Mouse (Mus musculus) heart, embryonic 16.5 days (tissue): Measurements from ENCODE around the gene Cnpy1. TPM values are rescaled to one million over a fixed set of nuclear protein-coding genes. Genes with fewer than 3 reads are reported as not detected.

ENCODE experiments used
- ATAC-seq: fragments of 200-750 bp; cut with Nextera tagmentation; replicated peaks from 2 replicates; pipeline ENCODE4 v1.8.0; 2017; ENCODE audit warnings: moderate number of reproducible peaks; ENCODE audit not compliant: insufficient read depth, low FRiP score; ENCODE audit errors: extremely low read depth
- H3K27ac ChIP-seq: fragments of 300-500 bp; sonication (generic); 2 replicates; pipeline ENCODE4 v1.5.1; 2014; ENCODE audit warnings: mild to moderate bottlenecking, low read length, control low read depth, moderate library complexity
- H3K27me3 ChIP-seq: fragments of 300-500 bp; sonication (generic); 2 replicates; pipeline ENCODE4 v1.6.1; 2014; ENCODE audit warnings: low read length, mixed read lengths; ENCODE audit not compliant: control insufficient read depth, insufficient read depth
- H3K36me3 ChIP-seq: fragments of 300-500 bp; sonication (generic); 2 replicates; pipeline ENCODE4 v1.6.1; 2014; ENCODE audit not compliant: control insufficient read depth, insufficient read depth
- H3K4me1 ChIP-seq: fragments of 300-500 bp; sonication (generic); 2 replicates; pipeline ENCODE4 v1.6.1; 2014; ENCODE audit warnings: low read length, mixed read lengths; ENCODE audit not compliant: control insufficient read depth, insufficient read depth
- H3K4me2 ChIP-seq: fragments of 300-500 bp; sonication (generic); 2 replicates; pipeline ENCODE4 v1.6.1; 2014; ENCODE audit warnings: low read depth, mild to moderate bottlenecking, control low read depth, low read length
- H3K4me3 ChIP-seq: fragments of 300-500 bp; sonication (generic); 2 replicates; pipeline ENCODE4 v1.5.1; 2014; ENCODE audit warnings: mild to moderate bottlenecking, control low read depth, low read length
- H3K9ac ChIP-seq: fragments of 300-500 bp; sonication (generic); 2 replicates; pipeline ENCODE4 v1.6.1; 2014; ENCODE audit warnings: low read length, control low read depth
- H3K9me3 ChIP-seq: fragments of 300-500 bp; sonication (generic); replicated peaks from 2 replicates; pipeline ENCODE4 v1.6.1; 2016; ENCODE audit warnings: low read length; ENCODE audit not compliant: control insufficient read depth
- WGBS: fragments of 180-500 bp; shearing (Covaris S2); extraction: QIAGEN DNeasy Blood & Tissue Kit; methylation state at CpG from one replicate; pipeline ENCODE4 v1.1.7; 2014; 5-methylcytosine and 5-hydroxymethylcytosine counted together
- polyA plus RNA-seq: library from polyadenylated mRNA; unstranded; fragments of >200 nt; fragmentation: Nextera tagmentation; extraction: Ambion mirVana; gene quantifications from 2 replicates; pipeline ENCODE4 v1.2.1, GENCODE M21; 2015

Cnpy1 gene
- polyA plus RNA-seq, 1 experiment from 2014 or later = not detected

DNA sequence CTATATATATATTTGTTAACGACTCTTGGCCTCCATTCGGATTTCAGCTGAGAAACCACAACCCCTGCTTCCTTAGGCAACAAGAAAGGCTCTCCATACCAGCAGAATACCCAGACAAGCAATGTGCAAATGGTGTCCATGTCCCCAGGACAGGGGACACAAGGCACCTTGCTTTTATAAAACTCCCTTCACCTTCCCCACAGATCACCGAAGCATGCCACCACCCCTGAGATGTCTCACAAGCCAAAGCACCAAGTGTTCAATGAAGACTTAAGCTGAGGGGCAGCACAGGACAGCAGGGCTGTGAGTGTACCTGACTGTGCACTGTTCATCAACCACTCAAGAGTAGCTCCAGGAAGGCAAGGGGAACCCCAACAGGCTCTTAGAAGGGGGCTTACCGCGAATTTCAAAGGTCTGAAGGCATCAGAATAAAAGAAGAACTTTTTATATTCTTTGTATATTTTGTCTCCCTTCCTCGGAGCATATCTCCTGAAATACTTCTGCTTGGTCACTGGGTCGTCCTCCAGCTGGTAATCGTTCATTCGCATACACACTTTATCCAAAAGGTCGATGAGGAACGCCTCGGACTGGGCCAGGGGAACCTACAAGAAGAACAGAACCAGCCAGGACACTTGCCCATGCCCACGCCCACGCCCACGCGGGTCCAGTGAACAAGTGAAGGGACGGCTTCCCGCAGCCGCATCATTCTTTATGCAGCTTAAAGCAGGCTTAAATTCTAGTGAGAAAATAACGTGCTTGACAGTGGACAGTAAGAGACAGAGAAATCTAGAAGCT, 36.7 kb downstream of the Cnpy1 start:
- no peak for ATAC-seq
- peaks cover 2% of the 10 kb centered on the region; the same call in 1 of the 2 replicates for H3K4me1 ChIP-seq
- no peaks in the 10 kb centered on the region for H3K9me3 ChIP-seq
- peaks cover 73% of the 10 kb centered on the region for H3K27me3 ChIP-seq
- H3K27ac ChIP-seq = no peak overlapping the region
- no peak overlapping the region for H3K4me2 ChIP-seq
- H3K36me3 ChIP-seq = no peaks in the 10 kb centered on the region
- 12% methylated on average over 20 of the region's 20 CpGs for WGBS
- H3K4me3 ChIP-seq = no peak overlapping the region
- no peak overlapping the region for H3K9ac ChIP-seq

- no peak for ATAC-seq
- 71% methylated on average over 4 of the region's 4 CpGs for WGBS
- Histone ChIP-seq H3K27me3 (peaks cover 74% of the 10 kb centered on the region), H3K36me3 (no peaks in the 10 kb centered on the region), H3K9me3 (no peaks in the 10 kb centered on the region), H3K9ac (no peak overlapping the region), H3K4me1 (peaks cover 2% of the 10 kb centered on the region; the same call in 1 of the 2 replicates), H3K4me3 (no peak overlapping the region), H3K4me2 (no peak overlapping the region), H3K27ac (no peak overlapping the region)
Observed at GRCm38 (mm10) chr5:28207043-28207442, 38.6 kb downstream of the Cnpy1 start.

- Histone ChIP-seq H3K9me3 (no peaks in the 10 kb centered on the region), H3K4me1 (peaks cover 2% of the 10 kb centered on the region; the same call in 1 of the 2 replicates), H3K4me2 (no peak overlapping the region), H3K27me3 (peaks cover 76% of the 10 kb centered on the region), H3K4me3 (no peak overlapping the region), H3K36me3 (no peaks in the 10 kb centered on the region), H3K9ac (no peak overlapping the region), H3K27ac (no peak overlapping the region)
- 18% methylated on average over 4 of the region's 4 CpGs for WGBS
- no peak for ATAC-seq
Observed at GRCm38 (mm10) chr5:28206448-28206847, 39.2 kb downstream of the Cnpy1 start.

- Histone ChIP-seq H3K4me2 (no peak overlapping the region), H3K4me1 (peaks cover 1% of the 10 kb centered on the region; the same call in 1 of the 2 replicates), H3K9me3 (no peaks in the 10 kb centered on the region), H3K27ac (no peak overlapping the region), H3K9ac (no peak overlapping the region), H3K36me3 (no peaks in the 10 kb centered on the region), H3K27me3 (peaks cover 70% of the 10 kb centered on the region), H3K4me3 (no peak overlapping the region)
- no peak for ATAC-seq
- WGBS = 47% methylated on average over 2 of the region's 2 CpGs
Observed at GRCm38 (mm10) chr5:28204678-28205077, 40.9 kb downstream of the Cnpy1 start.

- ATAC-seq = no peak
- H3K4me3 ChIP-seq = no peak overlapping the region
- H3K36me3 ChIP-seq = no peaks in the 10 kb centered on the region
- H3K27me3 ChIP-seq = peaks cover 61% of the 10 kb centered on the region
- no peak overlapping the region for H3K9ac ChIP-seq
- no peaks in the 10 kb centered on the region for H3K9me3 ChIP-seq
- 52% methylated on average over 6 of the region's 6 CpGs for WGBS
- H3K27ac ChIP-seq = no peak overlapping the region
- no peak overlapping the region for H3K4me2 ChIP-seq
- no peaks in the 10 kb centered on the region for H3K4me1 ChIP-seq
Observed at GRCm38 (mm10) chr5:28203086-28203485, 42.5 kb downstream of the Cnpy1 start.

DNA sequence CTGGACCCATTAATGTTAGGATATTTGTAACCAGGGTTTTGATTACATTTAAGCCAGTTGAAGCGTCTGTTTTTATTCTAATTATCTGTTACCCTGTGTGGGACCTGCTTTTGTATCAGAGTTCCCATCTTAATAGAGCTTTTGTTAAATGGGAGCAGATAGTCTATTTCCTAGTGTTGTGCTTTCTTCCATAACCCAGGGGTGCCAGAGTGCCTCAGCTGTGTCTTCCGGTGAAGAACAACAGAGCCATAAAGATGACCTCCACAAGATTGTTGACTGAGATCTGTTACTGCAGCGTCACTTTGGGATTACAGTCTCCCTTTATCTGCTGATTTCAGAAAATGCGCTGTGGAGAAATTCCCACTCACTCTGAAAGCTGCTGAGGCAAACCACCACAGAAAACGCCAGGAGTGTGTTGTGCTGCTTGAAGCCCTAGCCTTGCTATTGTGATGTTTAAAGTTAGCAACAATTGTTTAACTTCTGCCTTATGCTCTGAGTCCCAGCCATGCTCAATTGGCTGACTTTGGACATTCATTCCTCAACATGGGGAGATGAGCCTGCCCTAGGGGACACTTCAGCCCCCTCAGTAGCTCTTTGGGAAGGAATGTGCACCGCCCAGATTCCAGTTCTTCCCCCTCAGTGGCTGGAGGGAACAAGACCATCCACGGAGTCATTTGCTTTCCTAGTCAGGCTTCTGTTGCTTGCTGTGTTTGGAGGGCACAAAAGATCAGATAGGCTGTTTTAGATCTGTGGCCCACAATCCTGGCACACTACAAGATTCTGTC, 46.3 kb downstream of the Cnpy1 start:
- Histone ChIP-seq H3K4me1 (no peaks in the 10 kb centered on the region), H3K9me3 (no peaks in the 10 kb centered on the region), H3K4me3 (no peak overlapping the region), H3K36me3 (no peaks in the 10 kb centered on the region), H3K4me2 (no peak overlapping the region), H3K27me3 (peaks cover 35% of the 10 kb centered on the region), H3K27ac (no peak overlapping the region), H3K9ac (no peak overlapping the region)
- 38% methylated on average over 7 of the region's 7 CpGs for WGBS
- no peak for ATAC-seq

- H3K27ac ChIP-seq = no peak overlapping the region
- WGBS = 49% methylated on average over 2 of the region's 2 CpGs
- H3K36me3 ChIP-seq = no peaks in the 10 kb centered on the region
- H3K27me3 ChIP-seq = peaks cover 25% of the 10 kb centered on the region
- no peak overlapping the region for H3K4me2 ChIP-seq
- H3K4me3 ChIP-seq = no peak overlapping the region
- H3K9me3 ChIP-seq = no peaks in the 10 kb centered on the region
- no peaks in the 10 kb centered on the region for H3K4me1 ChIP-seq
- ATAC-seq = no peak
- no peak overlapping the region for H3K9ac ChIP-seq
Observed at GRCm38 (mm10) chr5:28195473-28195872, 50.1 kb downstream of the Cnpy1 start.

- Histone ChIP-seq H3K36me3 (no peaks in the 10 kb centered on the region), H3K27ac (no peak overlapping the region), H3K9ac (no peak overlapping the region), H3K27me3 (peaks cover 18% of the 10 kb centered on the region), H3K4me2 (no peak overlapping the region), H3K4me3 (no peak overlapping the region), H3K9me3 (no peaks in the 10 kb centered on the region), H3K4me1 (no peaks in the 10 kb centered on the region)
- ATAC-seq = no peak
- WGBS = 70% methylated on average over 4 of the region's 4 CpGs
Observed at GRCm38 (mm10) chr5:28192099-28192454, 53.5 kb downstream of the Cnpy1 start.
